Comparison of ENCODE assay signal across 16 mouse cellular contexts in the genomic region with DNA sequence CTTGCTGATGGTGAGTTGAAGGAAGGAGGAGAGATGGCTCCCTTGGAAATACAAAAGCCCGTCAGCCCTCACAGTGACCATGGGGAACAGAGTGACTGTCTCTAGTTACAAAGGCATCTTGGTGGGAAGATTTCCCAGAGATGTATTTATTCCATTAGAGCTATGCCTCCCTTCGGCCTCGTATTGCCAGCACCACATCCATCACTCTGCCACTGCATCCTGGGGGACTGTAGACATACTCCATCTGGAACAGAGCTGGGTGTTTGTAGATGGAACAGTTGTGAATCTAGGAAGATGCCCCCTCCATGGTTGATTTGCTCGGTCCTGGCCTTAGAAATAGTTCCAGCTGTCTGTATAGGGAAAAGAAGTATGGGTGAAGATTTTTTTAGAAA.
DNase-seq lines count a peak whose midpoint lies in the region; ATAC-seq and TF ChIP-seq lines count a peak whose summit lies in the region.
"Had no signal": no experiment of that assay in that cellular context is flagged by ENCODE, and none has a peak within 500 bp of the region (broad histone marks: within the 10 kb centered on the region; RNA-seq: fewer than 3 reads in every experiment).

No protein-coding gene starts in this region.

- H3K9me3 ChIP-seq in forebrain, embryonic 15.5 days, result no peaks in the 10 kb centered on the region
- H3K9me3 ChIP-seq in forebrain, embryonic 13.5 days (replicated peaks), result no peaks in the 10 kb centered on the region
- no peaks in the 10 kb centered on the region for H3K9me3 ChIP-seq in hindbrain, embryonic 15.5 days
- H3K9me3 ChIP-seq in hindbrain, embryonic 11.5 days (ENCODE audit: control insufficient read depth, low read length), result no peaks in the 10 kb centered on the region
- H3K9me3 ChIP-seq in midbrain, postnatal 0 days (ENCODE audit: low read length), result no peaks in the 10 kb centered on the region
- H3K9me3 ChIP-seq in midbrain, embryonic 14.5 days (ENCODE audit: control insufficient read depth, low read length), result no peaks in the 10 kb centered on the region
- H3K9me3 ChIP-seq: embryonic facial prominence, embryonic 12.5 days; heart, embryonic 15.5 days had no signal

- DNase-seq in hindbrain, embryonic 11.5 days (ENCODE audit: low spot score), result no peak
- DNase-seq in midbrain, postnatal 0 days (ENCODE audit: low spot score), result peak; percentile 52
- no peak for DNase-seq in midbrain, embryonic 14.5 days
- DNase-seq: adrenal gland, postnatal 14 days; gastrocnemius, postnatal 14 days; heart, adult 2 months; heart, postnatal 14 days had no signal

- no peaks in the 10 kb centered on the region for H3K27me3 ChIP-seq in forebrain, embryonic 15.5 days
- no peaks in the 10 kb centered on the region for H3K27me3 ChIP-seq in forebrain, embryonic 13.5 days
- H3K27me3 ChIP-seq in hindbrain, embryonic 15.5 days, result no peaks in the 10 kb centered on the region
- H3K27me3 ChIP-seq in hindbrain, embryonic 11.5 days (ENCODE audit: control insufficient read depth, insufficient read depth, low read length), result no peaks in the 10 kb centered on the region
- no peaks in the 10 kb centered on the region for H3K27me3 ChIP-seq in midbrain, postnatal 0 days (ENCODE audit: insufficient read depth, low read length)
- no peaks in the 10 kb centered on the region for H3K27me3 ChIP-seq in midbrain, embryonic 14.5 days (ENCODE audit: control insufficient read depth, insufficient read depth, low read length)
- H3K27me3 ChIP-seq: embryonic facial prominence, embryonic 12.5 days; Patski had no signal

- no peak overlapping the region for H3K4me2 ChIP-seq in forebrain, embryonic 15.5 days (replicated peaks)
- no peak overlapping the region for H3K4me2 ChIP-seq in forebrain, embryonic 13.5 days
- H3K4me2 ChIP-seq in hindbrain, embryonic 15.5 days, result no peak overlapping the region
- no peak overlapping the region for H3K4me2 ChIP-seq in hindbrain, embryonic 11.5 days (replicated peaks; ENCODE audit: low read depth, low read length)
- H3K4me2 ChIP-seq in midbrain, postnatal 0 days (ENCODE audit: low read depth, low read length, poor library complexity, severe bottlenecking), result no peak overlapping the region
- no peak overlapping the region for H3K4me2 ChIP-seq in midbrain, embryonic 14.5 days (ENCODE audit: low read length)
- H3K4me2 ChIP-seq: embryonic facial prominence, embryonic 12.5 days; heart, embryonic 11.5 days; heart, embryonic 15.5 days had no signal

- WGBS in forebrain, embryonic 15.5 days, result 73% methylated on average over 4 of the region's 4 CpGs
- 77% methylated on average over 4 of the region's 4 CpGs for WGBS in forebrain, embryonic 13.5 days
- WGBS in hindbrain, embryonic 15.5 days, result 47% methylated on average over 4 of the region's 4 CpGs
- 68% methylated on average over 4 of the region's 4 CpGs for WGBS in hindbrain, embryonic 11.5 days
- 76% methylated on average over 4 of the region's 4 CpGs for WGBS in midbrain, postnatal 0 days
- 82% methylated on average over 4 of the region's 4 CpGs for WGBS in midbrain, embryonic 14.5 days

- no peaks in the 10 kb centered on the region for H3K36me3 ChIP-seq in forebrain, embryonic 15.5 days
- H3K36me3 ChIP-seq in forebrain, embryonic 13.5 days (ENCODE audit: poor library complexity, severe bottlenecking), result no peaks in the 10 kb centered on the region
- H3K36me3 ChIP-seq in hindbrain, embryonic 15.5 days, result no peaks in the 10 kb centered on the region
- H3K36me3 ChIP-seq in hindbrain, embryonic 11.5 days (ENCODE audit: control insufficient read depth, insufficient read depth, low read length), result no peaks in the 10 kb centered on the region
- H3K36me3 ChIP-seq in midbrain, postnatal 0 days (ENCODE audit: insufficient read depth, low read length), result no peaks in the 10 kb centered on the region
- H3K36me3 ChIP-seq in midbrain, embryonic 14.5 days (ENCODE audit: control insufficient read depth, insufficient read depth, low read length), result no peaks in the 10 kb centered on the region
- H3K36me3 ChIP-seq: embryonic facial prominence, embryonic 12.5 days; heart, embryonic 15.5 days had no signal

- H3K4me1 ChIP-seq in forebrain, embryonic 15.5 days, result peaks cover 7% of the 10 kb centered on the region
- peaks cover 12% of the 10 kb centered on the region; the same call in 1 of the 2 replicates for H3K4me1 ChIP-seq in forebrain, embryonic 13.5 days
- peaks cover 9% of the 10 kb centered on the region; the same call in 1 of the 2 replicates for H3K4me1 ChIP-seq in hindbrain, embryonic 15.5 days (replicated peaks)
- H3K4me1 ChIP-seq in hindbrain, embryonic 11.5 days (replicated peaks; ENCODE audit: control insufficient read depth, insufficient read depth, low read length), result no peaks in the 10 kb centered on the region
- no peaks in the 10 kb centered on the region for H3K4me1 ChIP-seq in midbrain, postnatal 0 days (ENCODE audit: insufficient read depth, low read length)
- no peaks in the 10 kb centered on the region for H3K4me1 ChIP-seq in midbrain, embryonic 14.5 days (ENCODE audit: control insufficient read depth, insufficient read depth, low read length)
- H3K4me1 ChIP-seq: embryonic facial prominence, embryonic 12.5 days; heart, embryonic 15.5 days had no signal

- H3K4me3 ChIP-seq in forebrain, embryonic 15.5 days, result no peak overlapping the region
- no peak overlapping the region for H3K4me3 ChIP-seq in forebrain, embryonic 13.5 days
- H3K4me3 ChIP-seq in hindbrain, embryonic 15.5 days, result no peak overlapping the region
- H3K4me3 ChIP-seq in hindbrain, embryonic 11.5 days (ENCODE audit: low read depth, low read length), result no peak overlapping the region
- no peak overlapping the region for H3K4me3 ChIP-seq in midbrain, postnatal 0 days (ENCODE audit: low read depth, low read length)
- no peak overlapping the region for H3K4me3 ChIP-seq in midbrain, embryonic 14.5 days (replicated peaks; ENCODE audit: low read depth, low read length)
- H3K4me3 ChIP-seq: embryonic facial prominence, embryonic 12.5 days; heart, adult 2 months; heart, embryonic 15.5 days had no signal

- no peak overlapping the region for H3K9ac ChIP-seq in forebrain, embryonic 15.5 days (replicated peaks)
- H3K9ac ChIP-seq in forebrain, embryonic 13.5 days, result no peak overlapping the region
- H3K9ac ChIP-seq in hindbrain, embryonic 15.5 days, result no peak overlapping the region
- no peak overlapping the region for H3K9ac ChIP-seq in hindbrain, embryonic 11.5 days (ENCODE audit: low read depth, low read length)
- no peak overlapping the region for H3K9ac ChIP-seq in midbrain, postnatal 0 days (replicated peaks; ENCODE audit: low read length, poor library complexity, severe bottlenecking)
- H3K9ac ChIP-seq in midbrain, embryonic 14.5 days (replicated peaks; ENCODE audit: low read length), result no peak overlapping the region
- H3K9ac ChIP-seq: embryonic facial prominence, embryonic 12.5 days; heart, embryonic 15.5 days had no signal

- no peak overlapping the region; the same call in 1 of the 2 replicates for H3K27ac ChIP-seq in forebrain, embryonic 15.5 days (replicated peaks)
- H3K27ac ChIP-seq in forebrain, embryonic 13.5 days, result no peak overlapping the region
- H3K27ac ChIP-seq in hindbrain, embryonic 15.5 days (replicated peaks), result peak overlapping the region; percentile 39; the same call in 1 of the 2 replicates
- no peak overlapping the region for H3K27ac ChIP-seq in hindbrain, embryonic 11.5 days (ENCODE audit: low read depth, low read length)
- 0 out of 2 replicates have a peak overlapping the region, but pooled peaks have one; percentile 32 for H3K27ac ChIP-seq in midbrain, postnatal 0 days (ENCODE audit: low read depth, low read length)
- H3K27ac ChIP-seq in midbrain, embryonic 14.5 days (replicated peaks; ENCODE audit: low read depth, low read length), result no peak overlapping the region
- H3K27ac ChIP-seq: embryonic facial prominence, embryonic 12.5 days; heart, adult 2 months; heart, embryonic 15.5 days had no signal

- no peak for TF ChIP-seq CTCF in midbrain, postnatal 0 days (IDR thresholded peaks at IDR 0.05)

- ATAC-seq in forebrain, embryonic 15.5 days (replicated peaks), result 0 out of 2 replicates have a peak, but pooled peaks have one; percentile 7
- no peak for ATAC-seq in forebrain, embryonic 13.5 days
- peak; percentile 76 for ATAC-seq in hindbrain, embryonic 15.5 days (ENCODE audit: low FRiP score, low read depth)
- no peak for ATAC-seq in hindbrain, embryonic 11.5 days (ENCODE audit: low FRiP score)
- ATAC-seq in midbrain, postnatal 0 days (ENCODE audit: low FRiP score), result no peak
- no peak for ATAC-seq in midbrain, embryonic 14.5 days (ENCODE audit: low FRiP score, low TSS enrichment)
- ATAC-seq: activated CD4-positive, CD25-positive, alpha-beta regulatory T cell, adult 4 months; intestine, embryonic 16.5 days; Patski had no signal

Comparison
In these comparisons a context has a peak if more than half of its experiments do, and no peak if none do; other contexts are left out.
1. ATAC-seq: peak in forebrain, embryonic 15.5 days (single experiment) and hindbrain, embryonic 15.5 days (single experiment); none in forebrain, embryonic 13.5 days (single experiment), hindbrain, embryonic 11.5 days (single experiment), midbrain, postnatal 0 days (single experiment) and midbrain, embryonic 14.5 days (single experiment).
2. H3K27ac ChIP-seq: peak in hindbrain, embryonic 15.5 days (single experiment) and midbrain, postnatal 0 days (single experiment); none in forebrain, embryonic 15.5 days (single experiment), forebrain, embryonic 13.5 days (single experiment), hindbrain, embryonic 11.5 days (single experiment) and midbrain, embryonic 14.5 days (single experiment).